Comparison of ENCODE assay signal across 12 mouse cellular contexts in the genomic region with DNA sequence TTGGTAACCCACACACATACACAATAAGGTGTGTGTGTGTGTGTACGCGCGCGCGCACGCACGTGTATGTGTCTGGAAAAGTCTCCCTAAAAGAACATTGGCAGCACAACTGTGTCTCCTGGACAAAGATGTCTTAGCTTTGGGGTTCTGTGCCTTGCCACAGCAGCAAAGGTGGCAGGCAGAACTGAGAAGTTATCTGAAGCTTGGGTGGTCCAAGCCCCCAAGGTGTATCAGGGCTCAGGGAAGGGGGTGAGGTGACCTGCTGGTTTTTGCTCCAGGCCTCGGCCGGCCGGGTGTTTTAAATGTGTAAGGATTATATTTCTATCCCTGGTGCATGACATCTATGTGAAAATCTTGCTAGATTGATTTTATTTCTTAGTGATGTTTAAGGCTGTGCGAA. TPM values are rescaled to one million over a fixed set of nuclear protein-coding genes. Genes with fewer than 3 reads are reported as not detected.
DNase-seq lines count a peak whose midpoint lies in the region; ATAC-seq and TF ChIP-seq lines count a peak whose summit lies in the region.
"Had no signal": no experiment of that assay in that cellular context is flagged by ENCODE, and none has a peak within 500 bp of the region (broad histone marks: within the 10 kb centered on the region; RNA-seq: fewer than 3 reads in every experiment).

No protein-coding gene starts in this region.

- H3K9ac ChIP-seq in forebrain, embryonic 14.5 days (ENCODE audit: low read length), result peak overlapping the region; percentile 43; the same call in 1 of the 2 replicates
- no peak overlapping the region for H3K9ac ChIP-seq in limb, embryonic 13.5 days
- 0 out of 2 replicates have a peak overlapping the region, but pooled peaks have one; percentile 98 for H3K9ac ChIP-seq in neural tube, embryonic 13.5 days
- H3K9ac ChIP-seq in intestine, embryonic 15.5 days, result no peak overlapping the region
- H3K9ac ChIP-seq in intestine, postnatal 0 days (ENCODE audit: low read depth, low read length), result no peak overlapping the region

- 0 out of 2 replicates have a peak, but pooled peaks cover 3% of the 10 kb centered on the region for H3K27me3 ChIP-seq in forebrain, embryonic 14.5 days (replicated peaks; ENCODE audit: control insufficient read depth, insufficient read depth, low read length)
- peaks cover 62% of the 10 kb centered on the region for H3K27me3 ChIP-seq in limb, embryonic 13.5 days
- H3K27me3 ChIP-seq in neural tube, embryonic 13.5 days, result peaks cover 15% of the 10 kb centered on the region
- H3K27me3 ChIP-seq in intestine, embryonic 15.5 days (replicated peaks), result peaks cover 46% of the 10 kb centered on the region
- H3K27me3 ChIP-seq in intestine, postnatal 0 days (replicated peaks; ENCODE audit: control insufficient read depth, insufficient read depth, low read length), result peaks cover 49% of the 10 kb centered on the region

- peak overlapping the region; percentile 96 for H3K4me3 ChIP-seq in layer of hippocampus, adult 2 months
- peak overlapping the region; percentile 77; the same call in 1 of the 2 replicates for H3K4me3 ChIP-seq in forebrain, embryonic 14.5 days (ENCODE audit: low read depth, low read length)
- no peak overlapping the region for H3K4me3 ChIP-seq in limb, embryonic 13.5 days
- H3K4me3 ChIP-seq in neural tube, embryonic 13.5 days, result peak overlapping the region; percentile 88; the same call in 1 of the 2 replicates
- H3K4me3 ChIP-seq in intestine, embryonic 15.5 days (replicated peaks), result no peak overlapping the region
- no peak overlapping the region for H3K4me3 ChIP-seq in intestine, postnatal 0 days (ENCODE audit: low read depth, low read length)
- H3K4me3 ChIP-seq: myocyte had no signal

- H3K9me3 ChIP-seq in forebrain, embryonic 14.5 days (replicated peaks; ENCODE audit: control insufficient read depth, low read length), result no peaks in the 10 kb centered on the region; the same call in 1 of the 2 replicates
- peaks cover 4% of the 10 kb centered on the region for H3K9me3 ChIP-seq in limb, embryonic 13.5 days
- no peaks in the 10 kb centered on the region for H3K9me3 ChIP-seq in neural tube, embryonic 13.5 days
- H3K9me3 ChIP-seq in intestine, embryonic 15.5 days, result no peaks in the 10 kb centered on the region
- 0 out of 2 replicates have a peak, but pooled peaks cover 3% of the 10 kb centered on the region for H3K9me3 ChIP-seq in intestine, postnatal 0 days (ENCODE audit: control insufficient read depth)

- no peak for ATAC-seq in forebrain, embryonic 14.5 days
- ATAC-seq in limb, embryonic 13.5 days (ENCODE audit: low FRiP score, low read depth), result no peak
- no peak for ATAC-seq in neural tube, embryonic 13.5 days (ENCODE audit: low read depth)
- no peak for ATAC-seq in intestine, embryonic 15.5 days
- no peak for ATAC-seq in intestine, postnatal 0 days
- ATAC-seq: CD4-positive, CD25-positive, alpha-beta regulatory T cell, adult 4 months had no signal

- H3K36me3 ChIP-seq in forebrain, embryonic 14.5 days (ENCODE audit: control insufficient read depth, insufficient read depth, low read length), result 0 out of 2 replicates have a peak, but pooled peaks cover 4% of the 10 kb centered on the region
- no peaks in the 10 kb centered on the region for H3K36me3 ChIP-seq in limb, embryonic 13.5 days
- H3K36me3 ChIP-seq in neural tube, embryonic 13.5 days, result no peaks in the 10 kb centered on the region
- H3K36me3 ChIP-seq in intestine, embryonic 15.5 days, result no peaks in the 10 kb centered on the region
- H3K36me3 ChIP-seq in intestine, postnatal 0 days (ENCODE audit: control insufficient read depth, insufficient read depth), result no peaks in the 10 kb centered on the region
- H3K36me3 ChIP-seq: kidney, embryonic 15.5 days had no signal

- DNase-seq in layer of hippocampus, adult 2 months (ENCODE audit: low spot score in 2 of 2), result no peak
- DNase-seq in layer of hippocampus, adult 8-10 months (ENCODE audit: low spot score in 2 of 2), result no peak
- DNase-seq in forebrain, embryonic 14.5 days (ENCODE audit: low spot score), result no peak
- DNase-seq in right cerebral cortex, postnatal 25 days, result no peak

- 79% methylated on average over 11 of the region's 11 CpGs for WGBS in forebrain, embryonic 14.5 days
- WGBS in limb, embryonic 13.5 days, result 75% methylated on average over 11 of the region's 11 CpGs
- 85% methylated on average over 11 of the region's 11 CpGs for WGBS in neural tube, embryonic 13.5 days
- WGBS in intestine, embryonic 15.5 days, result 79% methylated on average over 11 of the region's 11 CpGs
- 84% methylated on average over 11 of the region's 11 CpGs for WGBS in intestine, postnatal 0 days

- H3K4me1 ChIP-seq in forebrain, embryonic 14.5 days (ENCODE audit: control insufficient read depth, insufficient read depth, low read length), result peaks cover 10% of the 10 kb centered on the region
- peaks cover 18% of the 10 kb centered on the region for H3K4me1 ChIP-seq in limb, embryonic 13.5 days
- H3K4me1 ChIP-seq in neural tube, embryonic 13.5 days (replicated peaks), result peaks cover 29% of the 10 kb centered on the region
- peaks cover 17% of the 10 kb centered on the region for H3K4me1 ChIP-seq in intestine, embryonic 15.5 days (replicated peaks)
- H3K4me1 ChIP-seq in intestine, postnatal 0 days (replicated peaks; ENCODE audit: control insufficient read depth, insufficient read depth, low read length), result no peaks in the 10 kb centered on the region

- H3K4me2 ChIP-seq in forebrain, embryonic 14.5 days (ENCODE audit: low read length), result peak overlapping the region; percentile 92
- peak overlapping the region; percentile 99; the same call in 1 of the 2 replicates for H3K4me2 ChIP-seq in limb, embryonic 13.5 days (replicated peaks)
- peak overlapping the region; percentile 86 for H3K4me2 ChIP-seq in neural tube, embryonic 13.5 days
- H3K4me2 ChIP-seq in intestine, embryonic 15.5 days (replicated peaks), result no peak overlapping the region
- no peak overlapping the region for H3K4me2 ChIP-seq in intestine, postnatal 0 days (replicated peaks; ENCODE audit: low read depth)

- H3K27ac ChIP-seq in layer of hippocampus, adult 2 months, result peak overlapping the region; percentile 100
- H3K27ac ChIP-seq in forebrain, embryonic 14.5 days (ENCODE audit: low read depth, low read length), result no peak overlapping the region
- H3K27ac ChIP-seq in limb, embryonic 13.5 days, result no peak overlapping the region
- peak overlapping the region; percentile 96; the same call in 1 of the 2 replicates for H3K27ac ChIP-seq in neural tube, embryonic 13.5 days (replicated peaks)
- no peak overlapping the region for H3K27ac ChIP-seq in intestine, embryonic 15.5 days
- no peak overlapping the region for H3K27ac ChIP-seq in intestine, postnatal 0 days (ENCODE audit: low read depth, low read length)
- H3K27ac ChIP-seq: kidney, embryonic 15.5 days; macrophage had no signal

- TF ChIP-seq CTCF in layer of hippocampus, adult 2 months (conservative IDR thresholded peaks at IDR 0.05), result no peak
- no peak for TF ChIP-seq CTCF in intestine, postnatal 0 days (IDR thresholded peaks at IDR 0.05; ENCODE audit: low read depth)

RNA-seq across cellular contexts. Expression of gene Ntrk2, which starts 0.5 kb away (rescaled TPM):
- 100 to 1,000 TPM; 313 to 329 TPM for total RNA-seq in layer of hippocampus, adult 2 months (2021)
- total RNA-seq in layer of hippocampus, adult 8-10 months (2022), result 100 to 1,000 TPM; 326 to 378 (median 341) TPM
- 49.9 and 66.7 TPM in 2 replicates for polyA plus RNA-seq in forebrain, embryonic 14.5 days (2014; fragmentation: Nextera tagmentation; extraction: Ambion mirVana)
- polyA plus RNA-seq in limb, embryonic 13.5 days (2015; fragmentation: Nextera tagmentation; extraction: Ambion mirVana), result 10.3 and 13.4 TPM in 2 replicates
- 91.6 and 94.2 TPM in 2 replicates for polyA plus RNA-seq in neural tube, embryonic 13.5 days (2015; fragmentation: Nextera tagmentation; extraction: Ambion mirVana)
- 1.7 and 2.2 TPM in 2 replicates for polyA plus RNA-seq in intestine, embryonic 15.5 days (2015; fragmentation: Nextera tagmentation; extraction: Ambion mirVana)
- polyA plus RNA-seq in intestine, postnatal 0 days (2015; fragmentation: Nextera tagmentation; extraction: Ambion mirVana), result 0.81 and 1.6 TPM in 2 replicates
- polyA plus RNA-seq: CD4-positive, CD25-positive, alpha-beta regulatory T cell, adult 4 months; macrophage; myocyte had no signal

Comparison
In these comparisons a context has a peak if more than half of its experiments do, and no peak if none do; other contexts are left out.
1. H3K27ac ChIP-seq: peak in layer of hippocampus, adult 2 months (single experiment) and neural tube, embryonic 13.5 days (single experiment); none in forebrain, embryonic 14.5 days (single experiment), limb, embryonic 13.5 days (single experiment), intestine, embryonic 15.5 days (single experiment) and intestine, postnatal 0 days (single experiment).
2. H3K4me3 ChIP-seq: peak in layer of hippocampus, adult 2 months (single experiment), forebrain, embryonic 14.5 days (single experiment) and neural tube, embryonic 13.5 days (single experiment); none in limb, embryonic 13.5 days (single experiment), intestine, embryonic 15.5 days (single experiment) and intestine, postnatal 0 days (single experiment).
3. H3K4me2 ChIP-seq: peak in forebrain, embryonic 14.5 days (single experiment), limb, embryonic 13.5 days (single experiment) and neural tube, embryonic 13.5 days (single experiment); none in intestine, embryonic 15.5 days (single experiment) and intestine, postnatal 0 days (single experiment).
4. H3K9ac ChIP-seq: peak in forebrain, embryonic 14.5 days (single experiment) and neural tube, embryonic 13.5 days (single experiment); none in limb, embryonic 13.5 days (single experiment), intestine, embryonic 15.5 days (single experiment) and intestine, postnatal 0 days (single experiment).